Mouse (Mus musculus): Measurements from ENCODE around the gene Trim38.

Trim38 gene

GRCm38 (mm10) chr13:23834836-23835235 lies 65.1 kb downstream of the Trim38 start:
- CTCF ChIA-PET = no interaction called here

GRCm38 (mm10) chr13:23836630-23837029 lies 66.9 kb downstream of the Trim38 start:
- CTCF ChIA-PET = no interaction called here

GRCm38 (mm10) chr13:23839308-23839707 lies 69.6 kb downstream of the Trim38 start, which contains the start of gene Slc17a3:
Slc17a3 (plus strand) TSS chr13:23839434.
- CTCF ChIA-PET = no interaction called here

Data from spleen, embryonic (tissue).